Mouse (Mus musculus) yolk sac, embryonic 10.5 days (tissue): ENCODE results near the gene Mup13.
"Not testable (repeated sequence)": the region's sequence is repeated elsewhere in the genome, so short reads cannot be mapped to it uniquely, and the experiment has no call there.

Experiments
- DNase-seq: peaks from one replicate; pipeline ENCODE4 v3.0.0-alpha.2; 2017; ENCODE audit warnings: low spot score

The Mup13 gene

DNA sequence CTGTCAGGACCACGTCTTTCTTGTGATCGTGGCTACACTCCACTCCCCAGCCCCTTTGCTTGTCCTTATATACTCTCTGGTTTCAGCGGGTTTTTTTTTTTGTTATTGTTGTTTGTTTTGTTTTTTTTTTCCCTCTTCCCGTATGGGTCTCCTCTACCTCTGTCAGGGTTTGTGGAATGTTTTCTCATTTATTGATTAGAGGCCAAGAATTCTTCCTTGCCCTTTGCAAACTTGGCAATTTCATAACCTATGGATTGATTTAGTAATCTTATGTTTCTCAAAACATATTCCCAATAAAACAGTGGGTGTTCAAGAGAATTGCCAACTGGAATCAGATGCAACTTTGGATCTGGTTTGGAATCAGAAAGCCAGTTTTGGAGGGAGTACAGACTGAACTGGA, at the start of gene Mup13:
Mup13 (minus strand) TSS at position 101 of the 400 bp plus-strand sequence.
- DNase-seq = not testable (repeated sequence)
